Mouse (Mus musculus): ENCODE results near the gene Caln1.

DNA sequence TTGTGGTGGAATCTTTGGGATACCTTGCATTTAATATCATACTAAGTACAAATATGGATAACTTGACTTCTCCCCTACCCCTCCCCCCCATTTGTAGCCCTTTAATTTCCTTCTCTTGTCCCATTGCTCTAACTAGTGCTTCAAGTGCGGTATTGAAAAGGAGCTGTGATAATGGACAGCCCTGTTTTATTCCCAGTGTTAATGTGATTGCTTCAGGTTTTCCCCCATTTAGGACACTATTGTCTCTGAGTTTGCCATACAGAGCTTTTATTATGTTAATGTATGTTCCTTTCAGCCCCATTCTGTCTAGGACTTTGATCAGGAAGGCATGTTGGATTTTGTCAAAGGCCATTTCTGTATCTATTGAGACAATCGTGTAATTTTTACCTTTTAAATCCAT lies 266.1 kb downstream of the Caln1 start:
- TF ChIP-seq CTCF (IDR thresholded peaks at IDR 0.05; ENCODE audit: insufficient read depth, low read depth, low read length), result no peak
- no peak for TF ChIP-seq POLR2A (IDR thresholded peaks at IDR 0.05; ENCODE audit: insufficient read depth, low read depth, low read length)

Data from olfactory bulb, adult 2 months (tissue).